Mouse (Mus musculus) right cerebral cortex, postnatal 14 days (tissue): ENCODE measurements around the gene Lamtor3.
"Not testable (repeated sequence)": the region's sequence is repeated elsewhere in the genome, so short reads cannot be mapped to it uniquely, and the experiment has no call there.

ENCODE experiments used
- DNase-seq: peaks from one replicate; pipeline ENCODE4 v3.0.0; 2022

Gene Lamtor3

GRCm38 (mm10) chr3:137964014-137964413 is 45.7 kb downstream of the Lamtor3 start:
- not testable (repeated sequence) for DNase-seq

GRCm38 (mm10) chr3:137968105-137968819 is 50.0 kb downstream of the Lamtor3 start:
- DNase-seq = no peak

- DNase-seq = no peak
Measured at GRCm38 (mm10) chr3:137968820-137969486, 50.6 kb downstream of the Lamtor3 start.

GRCm38 (mm10) chr3:137969951-137970350 is 51.6 kb downstream of the Lamtor3 start:
- DNase-seq = no peak

GRCm38 (mm10) chr3:137972224-137972623 is 53.9 kb downstream of the Lamtor3 start:
- no peak for DNase-seq

GRCm38 (mm10) chr3:137972989-137973388 is 54.7 kb downstream of the Lamtor3 start:
- DNase-seq = no peak

GRCm38 (mm10) chr3:137974306-137974705 is 56.0 kb downstream of the Lamtor3 start:
- no peak for DNase-seq

- DNase-seq = no peak
Measured at GRCm38 (mm10) chr3:137975435-137975834, 57.1 kb downstream of the Lamtor3 start.

GRCm38 (mm10) chr3:137975856-137976423 is 57.6 kb downstream of the Lamtor3 start:
- DNase-seq = no peak

- DNase-seq = no peak
Measured at GRCm38 (mm10) chr3:137976943-137977628, 58.8 kb downstream of the Lamtor3 start.

GRCm38 (mm10) chr3:137977629-137978041 is 59.3 kb downstream of the Lamtor3 start:
- DNase-seq = no peak

- no peak for DNase-seq
Measured at GRCm38 (mm10) chr3:137978233-137978632, 59.9 kb downstream of the Lamtor3 start.
